Mouse (Mus musculus) hindbrain, embryonic 10.5 days (tissue): ENCODE results near the gene Csrp2. TPM values are rescaled to one million over a fixed set of nuclear protein-coding genes. Genes with fewer than 3 reads are reported as not detected.
A peak's percentile ranks its signal among the peaks of the same experiment; 100 is the strongest.

Source experiments
- DNase-seq: peaks from one replicate; pipeline ENCODE4 v3.0.0-alpha.2; 2017; ENCODE audit warnings: low spot score
- H3K27ac ChIP-seq: fragments of 300-500 bp; sonication (generic); 2 replicates; pipeline ENCODE4 v1.5.1; 2016; ENCODE audit warnings: mild to moderate bottlenecking, moderate library complexity
- H3K27me3 ChIP-seq: fragments of 300-500 bp; sonication (generic); 2 replicates; pipeline ENCODE4 v1.6.1; 2016; ENCODE audit warnings: mild to moderate bottlenecking; ENCODE audit not compliant: poor library complexity, insufficient read depth, severe bottlenecking
- H3K36me3 ChIP-seq: fragments of 300-500 bp; sonication (generic); 2 replicates; pipeline ENCODE4 v1.6.1; 2016; ENCODE audit warnings: mild to moderate bottlenecking, moderate library complexity
- H3K4me1 ChIP-seq: fragments of 300-500 bp; sonication (generic); replicated peaks from 2 replicates; pipeline ENCODE4 v1.6.1; 2016; ENCODE audit warnings: mild to moderate bottlenecking
- H3K4me3 ChIP-seq: fragments of 300-500 bp; sonication (generic); 2 replicates; pipeline ENCODE4 v1.5.1; 2016; ENCODE audit warnings: mild to moderate bottlenecking, moderate library complexity
- H3K9me3 ChIP-seq: fragments of 300-500 bp; sonication (generic); 2 replicates; pipeline ENCODE4 v1.6.1; 2016; ENCODE audit warnings: mild to moderate bottlenecking, moderate library complexity
- WGBS: fragments of 180-500 bp; shearing (Covaris S2); methylation state at CpG from one replicate; pipeline ENCODE4 v1.1.7; 2016; 5-methylcytosine and 5-hydroxymethylcytosine counted together
- polyA plus RNA-seq: library from polyadenylated mRNA; unstranded; fragments of >200 nt; fragmentation: Nextera tagmentation; extraction: Ambion mirVana; gene quantifications from 2 replicates; pipeline ENCODE4 v1.2.1, GENCODE M21; 2016

Gene Csrp2
- polyA plus RNA-seq, 1 experiment from 2014 or later, result 185 TPM

- no peak overlapping the region for H3K27ac ChIP-seq
- H3K4me1 ChIP-seq, result peaks cover 36% of the 10 kb centered on the region
- WGBS, result 94% methylated on average over 6 of the region's 6 CpGs
- DNase-seq, result no peak
- no peaks in the 10 kb centered on the region for H3K9me3 ChIP-seq
- no peak overlapping the region for H3K4me3 ChIP-seq
- H3K36me3 ChIP-seq, result no peaks in the 10 kb centered on the region
- no peaks in the 10 kb centered on the region for H3K27me3 ChIP-seq
Observed at GRCm38 (mm10) chr10:110917521-110917920, 2.1 kb upstream of the Csrp2 start.

- peak; percentile 54 for DNase-seq
- Histone ChIP-seq H3K4me1 (peaks cover 41% of the 10 kb centered on the region), H3K4me3 (peak overlapping the region; percentile 74), H3K27ac (peak overlapping the region; percentile 95), H3K9me3 (no peaks in the 10 kb centered on the region), H3K27me3 (no peaks in the 10 kb centered on the region), H3K36me3 (no peaks in the 10 kb centered on the region)
- 12% methylated on average over 26 of the region's 26 CpGs for WGBS
Observed at GRCm38 (mm10) chr10:110918414-110919391, 886 bp upstream of the Csrp2 start.

- no peaks in the 10 kb centered on the region for H3K27me3 ChIP-seq
- under 1% methylated on average over 15 of the region's 15 CpGs for WGBS
- H3K36me3 ChIP-seq, result 0 out of 2 replicates have a peak, but pooled peaks cover 7% of the 10 kb centered on the region
- peaks cover 44% of the 10 kb centered on the region for H3K4me1 ChIP-seq
- DNase-seq, result no peak
- peak overlapping the region; percentile 95 for H3K27ac ChIP-seq
- no peaks in the 10 kb centered on the region for H3K9me3 ChIP-seq
- peak overlapping the region; percentile 74 for H3K4me3 ChIP-seq
Observed at GRCm38 (mm10) chr10:110920368-110920950, 870 bp downstream of the Csrp2 start.

- 0 out of 2 replicates have a peak, but pooled peaks cover 7% of the 10 kb centered on the region for H3K36me3 ChIP-seq
- H3K27ac ChIP-seq, result no peak overlapping the region
- no peaks in the 10 kb centered on the region for H3K9me3 ChIP-seq
- H3K4me3 ChIP-seq, result peak overlapping the region; percentile 74
- no peak for DNase-seq
- 70% methylated on average over 3 of the region's 3 CpGs for WGBS
- no peaks in the 10 kb centered on the region for H3K27me3 ChIP-seq
- H3K4me1 ChIP-seq, result peaks cover 54% of the 10 kb centered on the region
Observed at GRCm38 (mm10) chr10:110921890-110922289, 2.3 kb downstream of the Csrp2 start.

- DNase-seq, result no peak
- no peak overlapping the region for H3K27ac ChIP-seq
- H3K4me3 ChIP-seq, result no peak overlapping the region
- no peaks in the 10 kb centered on the region for H3K27me3 ChIP-seq
- WGBS, result 84% methylated on average over 9 of the region's 9 CpGs
- H3K9me3 ChIP-seq, result no peaks in the 10 kb centered on the region
- H3K4me1 ChIP-seq, result peaks cover 54% of the 10 kb centered on the region
- 0 out of 2 replicates have a peak, but pooled peaks cover 7% of the 10 kb centered on the region for H3K36me3 ChIP-seq
Observed at GRCm38 (mm10) chr10:110922612-110923011, 3.0 kb downstream of the Csrp2 start.

- Histone ChIP-seq H3K4me3 (no peak overlapping the region), H3K36me3 (0 out of 2 replicates have a peak, but pooled peaks cover 7% of the 10 kb centered on the region), H3K9me3 (no peaks in the 10 kb centered on the region), H3K4me1 (peaks cover 57% of the 10 kb centered on the region), H3K27ac (no peak overlapping the region), H3K27me3 (no peaks in the 10 kb centered on the region)
- DNase-seq, result no peak
- 85% methylated on average over 11 of the region's 11 CpGs for WGBS
Observed at GRCm38 (mm10) chr10:110927491-110927890, 7.9 kb downstream of the Csrp2 start.

GRCm38 (mm10) chr10:110929756-110930155 lies 10.2 kb downstream of the Csrp2 start:
- H3K36me3 ChIP-seq, result peaks cover 4% of the 10 kb centered on the region; the same call in 1 of the 2 replicates
- H3K27ac ChIP-seq, result 0 out of 2 replicates have a peak overlapping the region, but pooled peaks have one; percentile 6
- no peak for DNase-seq
- no peaks in the 10 kb centered on the region for H3K27me3 ChIP-seq
- peaks cover 48% of the 10 kb centered on the region for H3K4me1 ChIP-seq
- no peak overlapping the region for H3K4me3 ChIP-seq
- 73% methylated on average over 4 of the region's 4 CpGs for WGBS
- no peaks in the 10 kb centered on the region for H3K9me3 ChIP-seq

- H3K4me1 ChIP-seq, result peaks cover 43% of the 10 kb centered on the region
- H3K4me3 ChIP-seq, result peak overlapping the region; percentile 37
- H3K27me3 ChIP-seq, result no peaks in the 10 kb centered on the region
- 50% methylated on average over 13 of the region's 13 CpGs for WGBS
- no peaks in the 10 kb centered on the region for H3K9me3 ChIP-seq
- peak overlapping the region; percentile 82 for H3K27ac ChIP-seq
- H3K36me3 ChIP-seq, result peaks cover 13% of the 10 kb centered on the region
- DNase-seq, result peak; percentile 32
Observed at GRCm38 (mm10) chr10:110931161-110931912, 11.7 kb downstream of the Csrp2 start.

- no peak for DNase-seq
- no peaks in the 10 kb centered on the region for H3K27me3 ChIP-seq
- H3K4me1 ChIP-seq, result peaks cover 38% of the 10 kb centered on the region
- WGBS, result 59% methylated on average over 20 of the region's 20 CpGs
- H3K4me3 ChIP-seq, result peak overlapping the region; percentile 37
- peaks cover 17% of the 10 kb centered on the region for H3K36me3 ChIP-seq
- H3K9me3 ChIP-seq, result no peaks in the 10 kb centered on the region
- peak overlapping the region; percentile 82 for H3K27ac ChIP-seq
Observed at GRCm38 (mm10) chr10:110931913-110932560, 12.4 kb downstream of the Csrp2 start.

- Histone ChIP-seq H3K36me3 (peaks cover 32% of the 10 kb centered on the region), H3K4me1 (peaks cover 38% of the 10 kb centered on the region), H3K9me3 (no peaks in the 10 kb centered on the region), H3K27me3 (no peaks in the 10 kb centered on the region), H3K4me3 (no peak overlapping the region), H3K27ac (no peak overlapping the region)
- WGBS, result 78% methylated on average over 5 of the region's 5 CpGs
- DNase-seq, result no peak
Observed at GRCm38 (mm10) chr10:110933584-110933983, 14.0 kb downstream of the Csrp2 start.

- DNase-seq, result no peak
- H3K4me1 ChIP-seq, result peaks cover 23% of the 10 kb centered on the region
- no peak overlapping the region for H3K27ac ChIP-seq
- no peaks in the 10 kb centered on the region for H3K9me3 ChIP-seq
- WGBS, result 97% methylated on average over 11 of the region's 11 CpGs
- H3K4me3 ChIP-seq, result no peak overlapping the region
- no peaks in the 10 kb centered on the region for H3K27me3 ChIP-seq
- peaks cover 45% of the 10 kb centered on the region for H3K36me3 ChIP-seq
Observed at GRCm38 (mm10) chr10:110935081-110935480, 15.5 kb downstream of the Csrp2 start.

GRCm38 (mm10) chr10:110935669-110936068 lies 16.1 kb downstream of the Csrp2 start:
- Histone ChIP-seq H3K4me1 (peaks cover 17% of the 10 kb centered on the region), H3K4me3 (no peak overlapping the region), H3K36me3 (peaks cover 51% of the 10 kb centered on the region), H3K27ac (no peak overlapping the region), H3K27me3 (no peaks in the 10 kb centered on the region), H3K9me3 (no peaks in the 10 kb centered on the region)
- no peak for DNase-seq
- 87% methylated on average over 7 of the region's 7 CpGs for WGBS
